Mouse (Mus musculus): ENCODE data around the gene Ccl27a.

Ccl27a gene

DNA sequence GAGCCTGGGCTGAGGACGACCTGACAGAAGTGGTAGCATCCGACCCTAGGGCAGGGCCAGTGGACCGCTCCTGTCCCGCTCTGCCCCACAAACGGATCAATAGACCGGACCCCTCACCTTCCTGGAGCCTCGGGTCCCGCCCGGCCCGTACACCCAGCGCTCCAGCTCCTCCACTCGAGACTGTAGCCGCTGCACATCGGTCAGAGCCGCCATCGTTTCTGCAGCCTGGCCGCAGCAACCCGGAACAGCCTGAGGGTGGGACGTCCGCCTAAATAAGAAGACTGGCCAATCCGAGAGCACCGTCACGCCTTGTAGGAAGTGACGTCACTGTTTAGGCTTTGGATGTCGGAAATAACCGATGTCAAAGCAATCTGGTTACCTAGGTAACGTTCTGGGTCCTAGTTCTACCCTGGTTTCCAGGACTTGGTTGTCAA is 51.1 kb downstream of the Ccl27a start, which contains the start of gene Dctn3:
Gene Dctn3 (minus strand): TSS at position 253 of the 434 bp plus-strand sequence.
- CTCF ChIA-PET: interaction anchor here in 3 of 4 experiments (0.5 to 1.0 kb wide), 3 partner anchors 8 to 254 kb away, joined by 3 read pairs; no protein-coding TSS in a partner anchor
- POLR2A ChIA-PET: interaction anchor here in 2 of 4 experiments (0.7 to 2.4 kb wide), 8 partner anchors 9 to 154 kb away, joined by 3 to 20 read pairs (median 4); partner anchors contain the start of genes Rpp25l (in 2 of the 2), Dnaic1 (in 1 of the 2) and Fam219a (in 1 of the 2)
